Mouse (Mus musculus) central nervous system, embryonic 18 days (tissue): ENCODE data around the gene Olfr726. TPM values are rescaled to one million over a fixed set of nuclear protein-coding genes. Genes with fewer than 3 reads are reported as not detected.

ENCODE experiments used
- polyA plus RNA-seq: library from polyadenylated mRNA; depleted of rRNA; stranded (reverse); fragments of >200 nt; gene quantifications from 2 replicates; pipeline ENCODE4 v1.2.3, GENCODE M21; 2012; rRNA removed

Gene Olfr726
- not detected in 2 replicates for polyA plus RNA-seq

DNA sequence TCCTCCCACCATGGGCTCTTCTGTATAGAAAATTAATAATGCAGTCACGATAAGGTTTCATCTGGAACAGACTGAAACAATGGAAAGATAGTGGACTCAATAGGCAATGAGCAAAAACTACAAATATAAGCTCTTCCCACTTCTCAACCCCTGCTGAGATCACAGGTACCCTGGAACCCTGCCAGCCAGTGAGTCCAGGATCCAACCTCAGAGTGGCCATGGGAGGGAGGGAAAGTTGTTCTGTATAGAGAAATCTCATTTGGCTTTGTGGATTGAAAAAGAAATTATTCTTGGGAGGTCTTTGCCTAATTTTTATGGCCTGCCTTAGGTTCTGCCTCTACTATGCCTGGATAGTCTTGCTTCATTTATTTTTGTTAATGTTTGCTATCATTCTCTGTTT, at the start of gene Olfr726:
Gene Olfr726, minus strand, starts transcription at position 101 of the 400 bp plus-strand sequence.

DNA sequence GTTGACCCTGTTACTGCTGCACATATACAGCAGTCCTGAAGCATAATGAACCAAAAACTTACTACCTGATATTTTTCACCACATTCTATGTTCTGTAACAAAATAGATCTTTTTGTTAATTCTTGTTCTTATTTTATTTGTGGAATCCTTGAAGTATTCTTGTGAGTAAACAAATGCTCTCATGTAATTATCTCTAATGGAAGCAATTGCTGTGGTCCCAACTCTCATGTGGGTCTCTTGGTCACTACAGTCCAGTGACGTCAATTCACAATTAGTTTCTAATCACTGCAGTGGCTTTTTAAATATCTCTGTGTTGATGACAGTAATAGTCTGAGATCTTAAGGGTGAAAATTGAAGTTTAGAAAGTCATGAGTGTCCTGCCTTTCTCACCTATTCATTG, 32.1 kb upstream of the Olfr726 start, which contains the start of gene Olfr727:
Gene Olfr727, plus strand, starts transcription at position 301 of the 400 bp plus-strand sequence.

DNA sequence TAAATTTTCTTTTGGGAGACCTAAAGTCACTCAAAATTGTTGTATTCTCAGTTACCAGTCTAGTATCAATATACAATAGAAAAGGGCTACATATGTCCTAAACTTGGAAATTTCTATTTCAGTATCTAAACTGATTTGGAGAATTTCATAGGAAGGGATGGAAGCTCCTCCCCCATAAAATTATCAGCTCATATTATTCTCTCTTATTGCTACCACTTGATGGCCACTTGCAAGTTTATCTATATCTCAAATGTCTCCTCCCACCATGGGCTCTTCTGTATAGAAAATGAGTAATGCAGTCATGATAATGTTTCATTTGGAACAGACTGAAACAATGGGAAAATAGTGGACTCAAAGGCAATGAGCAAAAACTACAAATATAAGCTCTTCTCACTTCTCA, 50.5 kb downstream of the Olfr726 start, which contains the start of gene Olfr725:
Gene Olfr725, minus strand, starts transcription at position 101 of the 400 bp plus-strand sequence.

Other genes with a start within 250 kb of the Olfr726 start
- not detected in 2 replicates for gene Olfr722, start 189.0 kb downstream of the Olfr726 start, polyA plus RNA-seq
- gene Olfr723, start 159.2 kb downstream of the Olfr726 start, polyA plus RNA-seq: not detected in 2 replicates
- not detected in 2 replicates for gene Olfr724, start 127.7 kb downstream of the Olfr726 start, polyA plus RNA-seq
- not detected in 2 replicates for gene Olfr725, start 50.6 kb downstream of the Olfr726 start, polyA plus RNA-seq
- not detected in 2 replicates for gene Olfr727, start 32.2 kb upstream of the Olfr726 start, polyA plus RNA-seq
- not detected in 2 replicates for gene Olfr728, start 51.7 kb upstream of the Olfr726 start, polyA plus RNA-seq
- not detected in 2 replicates for gene Olfr729, start 62.0 kb upstream of the Olfr726 start, polyA plus RNA-seq
- not detected in 2 replicates for gene Olfr730, start 97.2 kb upstream of the Olfr726 start, polyA plus RNA-seq
- gene Olfr731, start 150.9 kb upstream of the Olfr726 start, polyA plus RNA-seq: not detected in 2 replicates
- gene Olfr732, start 193.3 kb upstream of the Olfr726 start, polyA plus RNA-seq: not detected in 2 replicates
- not detected in 2 replicates for gene Olfr733, start 210.6 kb upstream of the Olfr726 start, polyA plus RNA-seq
- not detected in 2 replicates for gene Olfr734, start 235.8 kb upstream of the Olfr726 start, polyA plus RNA-seq